In genomic region chr14:73253453-73254251, GRCm38 (mm10) we compare ENCODE assay signal across 8 mouse cellular contexts. TPM values are rescaled to one million over a fixed set of nuclear protein-coding genes. Genes with fewer than 3 reads are reported as not detected.
A peak's percentile ranks its signal among the peaks of the same experiment; 100 is the strongest.
DNase-seq lines count a peak whose midpoint lies in the region; ATAC-seq lines count a peak whose summit lies in the region.
"Had no signal": no experiment of that assay in that cellular context is flagged by ENCODE, and none has a peak within 500 bp of the region (broad histone marks: within the 10 kb centered on the region; RNA-seq: fewer than 3 reads in every experiment).

No protein-coding gene starts in this region.

- peak; percentile 54 for DNase-seq in urinary bladder, postnatal 14 days (ENCODE audit: low spot score)
- no peak for DNase-seq in urinary bladder, postnatal 25 days (ENCODE audit: low spot score)
- peak; percentile 47 for DNase-seq in embryo, embryonic 9.5 days (ENCODE audit: extremely low spot score)
- DNase-seq in limb, embryonic 10.5 days (ENCODE audit: low spot score), result peak; percentile 12
- DNase-seq in right cerebral cortex, postnatal 25 days, result no peak
- no peak for DNase-seq in cerebellum, postnatal 25 days

- no peaks in the 10 kb centered on the region for H3K9me3 ChIP-seq in limb, embryonic 10.5 days (replicated peaks)
- H3K9me3 ChIP-seq: limb, embryonic 13.5 days had no signal

- no peak for ATAC-seq in frontal cortex, adult (ENCODE audit: low TSS enrichment)

- no peaks in the 10 kb centered on the region for H3K27me3 ChIP-seq in limb, embryonic 10.5 days (ENCODE audit: low read depth, poor library complexity, severe bottlenecking)
- H3K27me3 ChIP-seq: limb, embryonic 13.5 days had no signal

- no peak overlapping the region for H3K4me3 ChIP-seq in limb, embryonic 10.5 days
- H3K4me3 ChIP-seq: limb, embryonic 13.5 days had no signal

- H3K36me3 ChIP-seq in limb, embryonic 10.5 days, result no peaks in the 10 kb centered on the region
- H3K36me3 ChIP-seq: limb, embryonic 13.5 days had no signal

- H3K27ac ChIP-seq in limb, embryonic 10.5 days, result no peak overlapping the region
- H3K27ac ChIP-seq: limb, embryonic 13.5 days had no signal

- 83% methylated on average over 6 of the region's 6 CpGs for WGBS in limb, embryonic 10.5 days

- H3K4me1 ChIP-seq in limb, embryonic 10.5 days, result peaks cover 14% of the 10 kb centered on the region; the same call in 1 of the 2 replicates

RNA-seq across cellular contexts. Expression of gene Lpar6, which starts 16.0 kb away (rescaled TPM):
- polyA plus RNA-seq in limb, embryonic 10.5 days (2016; fragmentation: Nextera tagmentation; extraction: Ambion mirVana), result 18.9 and 20.0 TPM in 2 replicates

Comparison
In these comparisons a context has a peak if more than half of its experiments do, and no peak if none do; other contexts are left out.
1. DNase-seq: peak in urinary bladder, postnatal 14 days (single experiment), embryo, embryonic 9.5 days (single experiment) and limb, embryonic 10.5 days (single experiment); none in urinary bladder, postnatal 25 days (single experiment), right cerebral cortex, postnatal 25 days (single experiment) and cerebellum, postnatal 25 days (0 of 2).